Mouse (Mus musculus): ENCODE measurements around the gene Npy1r. TPM values are rescaled to one million over a fixed set of nuclear protein-coding genes. Genes with fewer than 3 reads are reported as not detected.

The Npy1r gene
- polyA plus RNA-seq, 1 experiment from 2014 or later: 3.2 TPM

- H3K9ac ChIP-seq (replicated peaks): no peak overlapping the region
- no peak overlapping the region for H3K27ac ChIP-seq
- no peaks in the 10 kb centered on the region for H3K36me3 ChIP-seq
- H3K4me2 ChIP-seq (replicated peaks): no peak overlapping the region
- no peaks in the 10 kb centered on the region for H3K9me3 ChIP-seq
- H3K4me3 ChIP-seq (replicated peaks): no peak overlapping the region
- 0 out of 2 replicates have a peak, but pooled peaks cover 2% of the 10 kb centered on the region for H3K4me1 ChIP-seq (replicated peaks)
- no peak for ATAC-seq
- H3K27me3 ChIP-seq: no peaks in the 10 kb centered on the region
- WGBS: 53% methylated on average over 5 of the region's 5 CpGs
These were observed 35.0 kb downstream of the Npy1r start for GRCm38 (mm10) chr8:66731957-66732356.

- Histone ChIP-seq H3K4me3 (replicated peaks) (no peak overlapping the region), H3K9ac (replicated peaks) (no peak overlapping the region), H3K27me3 (no peaks in the 10 kb centered on the region), H3K4me1 (replicated peaks) (no peaks in the 10 kb centered on the region), H3K36me3 (no peaks in the 10 kb centered on the region), H3K4me2 (replicated peaks) (no peak overlapping the region), H3K27ac (no peak overlapping the region), H3K9me3 (no peaks in the 10 kb centered on the region)
- no peak for ATAC-seq
- 63% methylated on average over 1 of the region's 1 CpGs for WGBS
These were observed 45.4 kb downstream of the Npy1r start for GRCm38 (mm10) chr8:66742359-66742758.

- Histone ChIP-seq H3K27ac (no peak overlapping the region), H3K27me3 (no peaks in the 10 kb centered on the region), H3K9ac (replicated peaks) (no peak overlapping the region), H3K9me3 (no peaks in the 10 kb centered on the region), H3K4me1 (replicated peaks) (no peaks in the 10 kb centered on the region), H3K36me3 (no peaks in the 10 kb centered on the region), H3K4me3 (replicated peaks) (no peak overlapping the region), H3K4me2 (replicated peaks) (no peak overlapping the region)
- 97% methylated on average over 3 of the region's 3 CpGs for WGBS
- ATAC-seq: no peak
These were observed 48.6 kb downstream of the Npy1r start for GRCm38 (mm10) chr8:66745612-66746011.

GRCm38 (mm10) chr8:66751621-66752020, 54.6 kb downstream of the Npy1r start:
- no peaks in the 10 kb centered on the region for H3K36me3 ChIP-seq
- no peaks in the 10 kb centered on the region for H3K9me3 ChIP-seq
- H3K27ac ChIP-seq: no peak overlapping the region
- H3K4me2 ChIP-seq (replicated peaks): no peak overlapping the region
- no peak for ATAC-seq
- WGBS: 79% methylated on average over 2 of the region's 2 CpGs
- no peaks in the 10 kb centered on the region for H3K27me3 ChIP-seq
- H3K9ac ChIP-seq (replicated peaks): no peak overlapping the region
- H3K4me1 ChIP-seq (replicated peaks): no peaks in the 10 kb centered on the region
- no peak overlapping the region for H3K4me3 ChIP-seq (replicated peaks)

- Histone ChIP-seq H3K4me2 (replicated peaks) (no peak overlapping the region), H3K9me3 (no peaks in the 10 kb centered on the region), H3K36me3 (no peaks in the 10 kb centered on the region), H3K9ac (replicated peaks) (no peak overlapping the region), H3K4me3 (replicated peaks) (no peak overlapping the region), H3K27ac (no peak overlapping the region), H3K27me3 (no peaks in the 10 kb centered on the region), H3K4me1 (replicated peaks) (no peaks in the 10 kb centered on the region)
- ATAC-seq: no peak
- WGBS: 94% methylated on average over 2 of the region's 2 CpGs
These were observed 59.2 kb downstream of the Npy1r start for GRCm38 (mm10) chr8:66756161-66756560.

Other genes starting within 250 kb of the Npy1r start
- gene Tma16, start 210.7 kb upstream of the Npy1r start, polyA plus RNA-seq (2015; fragmentation: Nextera tagmentation; extraction: Ambion mirVana): 11.0 and 11.8 TPM in 2 replicates
- gene Tktl2, start 185.4 kb upstream of the Npy1r start, polyA plus RNA-seq (2015; fragmentation: Nextera tagmentation; extraction: Ambion mirVana): 0.03 TPM in 1 of 2 replicates, not detected in the other
- 0.67 and 0.68 TPM in 2 replicates for gene Npy5r, start 9.1 kb upstream of the Npy1r start, polyA plus RNA-seq (2015; fragmentation: Nextera tagmentation; extraction: Ambion mirVana)
- gene Naf1, start 163.0 kb downstream of the Npy1r start, polyA plus RNA-seq (2015; fragmentation: Nextera tagmentation; extraction: Ambion mirVana): 1.8 and 2.7 TPM in 2 replicates